Mouse (Mus musculus) midbrain, postnatal 0 days (tissue): ENCODE data around the gene Klc1. TPM values are rescaled to one million over a fixed set of nuclear protein-coding genes. Genes with fewer than 3 reads are reported as not detected.

Experiments used
- ATAC-seq: fragments of 200-750 bp; cut with Nextera tagmentation; 2 replicates; pipeline ENCODE4 v1.8.0; 2017; ENCODE audit warnings: moderate number of reproducible peaks, mild to moderate bottlenecking, moderate TSS enrichment, moderate library complexity; ENCODE audit not compliant: low FRiP score
- DNase-seq: peaks from one replicate; pipeline ENCODE4 v3.0.0-alpha.2; 2015; ENCODE audit warnings: low spot score
- H3K27ac ChIP-seq: fragments of 300-500 bp; sonication (generic); 2 replicates; pipeline ENCODE4 v1.5.1; 2014; ENCODE audit warnings: low read depth, mild to moderate bottlenecking, low read length, mixed read lengths
- H3K27me3 ChIP-seq: fragments of 300-500 bp; sonication (generic); 2 replicates; pipeline ENCODE4 v1.6.1; 2014; ENCODE audit warnings: low read length, control low read depth, mixed read lengths; ENCODE audit not compliant: insufficient read depth
- H3K36me3 ChIP-seq: fragments of 300-500 bp; sonication (generic); 2 replicates; pipeline ENCODE4 v1.6.1; 2014; ENCODE audit warnings: low read length, control low read depth, mixed read lengths; ENCODE audit not compliant: insufficient read depth
- H3K4me1 ChIP-seq: fragments of 300-500 bp; sonication (generic); 2 replicates; pipeline ENCODE4 v1.6.1; 2014; ENCODE audit warnings: mild to moderate bottlenecking, control low read depth, antibody characterized with exemption, low read length, mixed read lengths; ENCODE audit not compliant: insufficient read depth
- H3K4me2 ChIP-seq: fragments of 300-500 bp; sonication (generic); 2 replicates; pipeline ENCODE4 v1.6.1; 2014; ENCODE audit warnings: low read depth, mild to moderate bottlenecking, low read length, mixed read lengths; ENCODE audit not compliant: poor library complexity, severe bottlenecking
- H3K4me3 ChIP-seq: fragments of 300-500 bp; sonication (generic); 2 replicates; pipeline ENCODE4 v1.5.1; 2014; ENCODE audit warnings: low read depth, mild to moderate bottlenecking, low read length, moderate library complexity
- H3K9ac ChIP-seq: fragments of 300-500 bp; sonication (generic); replicated peaks from 2 replicates; pipeline ENCODE4 v1.6.1; 2014; ENCODE audit warnings: mild to moderate bottlenecking, low read length, moderate library complexity, mixed read lengths; ENCODE audit not compliant: poor library complexity, severe bottlenecking
- H3K9me3 ChIP-seq: fragments of 300-500 bp; sonication (generic); 2 replicates; pipeline ENCODE4 v1.6.1; 2016; ENCODE audit warnings: low read length, control low read depth
- CTCF ChIP-seq: IDR thresholded peaks from 2 replicates; pipeline ENCODE4 v1.5.1; 2016; ENCODE audit warnings: antibody characterized with exemption, mild to moderate bottlenecking
- WGBS: fragments of 180-500 bp; shearing (Covaris S2); extraction: QIAGEN DNeasy Blood & Tissue Kit; methylation state at CpG from one replicate; pipeline ENCODE4 v1.1.7; 2014; 5-methylcytosine and 5-hydroxymethylcytosine counted together
- polyA plus RNA-seq: library from polyadenylated mRNA; unstranded; fragments of >200 nt; fragmentation: Nextera tagmentation; extraction: Ambion mirVana; gene quantifications from 2 replicates; pipeline ENCODE4 v1.2.1, GENCODE M21; 2015
- total RNA-seq: library from RNA; depleted of rRNA; stranded (reverse); fragments of >200 nt; gene quantifications from 2 replicates; pipeline ENCODE4 v1.2.3, GENCODE M21; 2014

The Klc1 gene
- total and polyA plus RNA-seq, 2 experiments from 2014 or later = 509 to 653 TPM

- Histone ChIP-seq H3K27me3 (no peaks in the 10 kb centered on the region), H3K9me3 (no peaks in the 10 kb centered on the region), H3K36me3 (no peaks in the 10 kb centered on the region), H3K9ac (no peak overlapping the region), H3K4me3 (no peak overlapping the region), H3K27ac (no peak overlapping the region), H3K4me1 (no peaks in the 10 kb centered on the region), H3K4me2 (no peak overlapping the region)
- peak; percentile 52 for DNase-seq
- no peak for ATAC-seq
- no peak for TF ChIP-seq CTCF
- WGBS = 66% methylated on average over 5 of the region's 5 CpGs
Observed at GRCm38 (mm10) chr12:111746091-111746490, 12.6 kb upstream of the Klc1 start.

- WGBS = 85% methylated on average over 7 of the region's 7 CpGs
Observed at GRCm38 (mm10) chr12:111747421-111747820, 11.2 kb upstream of the Klc1 start.

GRCm38 (mm10) chr12:111750739-111751138 lies 7.9 kb upstream of the Klc1 start:
- Histone ChIP-seq H3K4me1 (no peaks in the 10 kb centered on the region), H3K27ac (no peak overlapping the region), H3K9me3 (no peaks in the 10 kb centered on the region), H3K9ac (no peak overlapping the region), H3K36me3 (no peaks in the 10 kb centered on the region), H3K27me3 (no peaks in the 10 kb centered on the region), H3K4me3 (no peak overlapping the region), H3K4me2 (no peak overlapping the region)
- 95% methylated on average over 3 of the region's 3 CpGs for WGBS
- no peak for DNase-seq
- no peak for ATAC-seq
- no peak for TF ChIP-seq CTCF

More at GRCm38 (mm10) chr12:111747421-111747820, 11.2 kb upstream of the Klc1 start:
- Histone ChIP-seq H3K9ac (no peak overlapping the region), H3K4me2 (no peak overlapping the region), H3K4me1 (no peaks in the 10 kb centered on the region), H3K27ac (no peak overlapping the region), H3K36me3 (no peaks in the 10 kb centered on the region), H3K9me3 (no peaks in the 10 kb centered on the region), H3K27me3 (no peaks in the 10 kb centered on the region), H3K4me3 (no peak overlapping the region)
- no peak for TF ChIP-seq CTCF
- DNase-seq (no peak), ATAC-seq (no peak)

GRCm38 (mm10) chr12:111752491-111752890 lies 6.2 kb upstream of the Klc1 start:
- Histone ChIP-seq H3K4me2 (no peak overlapping the region), H3K9me3 (no peaks in the 10 kb centered on the region), H3K4me3 (no peak overlapping the region), H3K27me3 (no peaks in the 10 kb centered on the region), H3K27ac (no peak overlapping the region), H3K9ac (no peak overlapping the region), H3K4me1 (no peaks in the 10 kb centered on the region), H3K36me3 (no peaks in the 10 kb centered on the region)
- DNase-seq (no peak), ATAC-seq (no peak)
- TF ChIP-seq CTCF = no peak
- 94% methylated on average over 6 of the region's 6 CpGs for WGBS

GRCm38 (mm10) chr12:111753347-111753746 lies 5.3 kb upstream of the Klc1 start:
- no peaks in the 10 kb centered on the region for H3K27me3 ChIP-seq

GRCm38 (mm10) chr12:111754710-111755109 lies 3.9 kb upstream of the Klc1 start:
- ATAC-seq (no peak), DNase-seq (no peak)
- H3K9ac ChIP-seq = no peak overlapping the region
- H3K4me3 ChIP-seq = no peak overlapping the region
- no peak for TF ChIP-seq CTCF
- H3K4me2 ChIP-seq = no peak overlapping the region
- H3K4me1 ChIP-seq = 0 out of 2 replicates have a peak, but pooled peaks cover 6% of the 10 kb centered on the region
- no peaks in the 10 kb centered on the region for H3K9me3 ChIP-seq
- no peaks in the 10 kb centered on the region for H3K36me3 ChIP-seq
- no peak overlapping the region for H3K27ac ChIP-seq
- H3K27me3 ChIP-seq = no peaks in the 10 kb centered on the region

More at GRCm38 (mm10) chr12:111753347-111753746, 5.3 kb upstream of the Klc1 start:
- Histone ChIP-seq H3K9me3 (no peaks in the 10 kb centered on the region), H3K4me3 (no peak overlapping the region), H3K4me1 (0 out of 2 replicates have a peak, but pooled peaks cover 6% of the 10 kb centered on the region), H3K27ac (no peak overlapping the region), H3K9ac (no peak overlapping the region), H3K4me2 (no peak overlapping the region), H3K36me3 (no peaks in the 10 kb centered on the region)
- WGBS = 64% methylated on average over 9 of the region's 9 CpGs
- DNase-seq = no peak
- no peak for TF ChIP-seq CTCF
- ATAC-seq = no peak
